Comparison of ENCODE assay signal across 22 mouse cellular contexts in genomic region chr8:13272834-13273233, GRCm38 (mm10). TPM values are rescaled to one million over a fixed set of nuclear protein-coding genes. Genes with fewer than 3 reads are reported as not detected.
"Had no signal": no experiment of that assay in that cellular context is flagged by ENCODE, and none has a peak within 500 bp of the region (broad histone marks: within the 10 kb centered on the region; RNA-seq: fewer than 3 reads in every experiment).

No protein-coding gene starts in this region.

- H3K9me3 ChIP-seq: limb, embryonic 15.5 days; liver, embryonic 12.5 days; megakaryocyte, embryonic 14.5 days; midbrain, embryonic 13.5 days; midbrain, embryonic 15.5 days; neural tube, embryonic 12.5 days had no signal

- H3K4me3 ChIP-seq: limb, embryonic 15.5 days; liver, embryonic 12.5 days; megakaryocyte, embryonic 14.5 days; midbrain, embryonic 13.5 days; midbrain, embryonic 15.5 days; neural tube, embryonic 12.5 days had no signal

- DNase-seq: lung, embryonic 14.5 days; right cerebral cortex, postnatal 25 days; right cerebral cortex, postnatal 4 days; spleen, adult 18-20 months; thymus, adult 18-20 months; thymus, postnatal 14 days; thymus, postnatal 36 days had no signal

- H3K27me3 ChIP-seq: limb, embryonic 15.5 days; liver, embryonic 12.5 days; megakaryocyte, embryonic 14.5 days; midbrain, embryonic 13.5 days; midbrain, embryonic 15.5 days; neural tube, embryonic 12.5 days had no signal

- H3K4me1 ChIP-seq: limb, embryonic 15.5 days; liver, embryonic 12.5 days; midbrain, embryonic 13.5 days; midbrain, embryonic 15.5 days; neural tube, embryonic 12.5 days had no signal

- H3K27ac ChIP-seq: limb, embryonic 15.5 days; liver, embryonic 12.5 days; liver, embryonic 14.5 days; macrophage; midbrain, embryonic 13.5 days; midbrain, embryonic 15.5 days; neural tube, embryonic 12.5 days had no signal

- H3K9ac ChIP-seq: limb, embryonic 15.5 days; liver, embryonic 12.5 days; liver, embryonic 14.5 days; lung, embryonic 14.5 days; midbrain, embryonic 13.5 days; midbrain, embryonic 15.5 days; neural tube, embryonic 12.5 days had no signal

- H3K4me2 ChIP-seq: limb, embryonic 15.5 days; liver, embryonic 12.5 days; lung, embryonic 14.5 days; midbrain, embryonic 11.5 days; midbrain, embryonic 13.5 days; midbrain, embryonic 15.5 days; neural tube, embryonic 12.5 days had no signal

- ATAC-seq: liver, embryonic 12.5 days; midbrain, embryonic 13.5 days; midbrain, embryonic 15.5 days had no signal

RNA-seq across cellular contexts. Expression of gene Adprhl1, which starts 18.9 kb away (rescaled TPM):
- total RNA-seq: megakaryocyte progenitor cell, adult 5-6 weeks; monocyte, adult 5-6 weeks; neutrophil, adult 5-6 weeks had no signal
- polyA plus RNA-seq: liver, adult 2 months; liver, embryonic 12.5 days; liver, embryonic 14.5 days; lung, embryonic 14.5 days; midbrain, embryonic 11.5 days; midbrain, embryonic 15.5 days; small intestine, adult 2 months; stomach, embryonic 14.5 days had no signal
